Mouse (Mus musculus) retina, postnatal 1 day (tissue): ENCODE results near the gene Jazf1.
A peak's percentile ranks its signal among the peaks of the same experiment; 100 is the strongest.

Source experiments
- DNase-seq: peaks from one replicate; pipeline ENCODE4 v3.0.0-alpha.2; 2012

Gene Jazf1

GRCm38 (mm10) chr6:52954861-52955260 is 113.6 kb downstream of the Jazf1 start:
- no peak for DNase-seq

- no peak for DNase-seq
Measured at GRCm38 (mm10) chr6:52954441-52954840, 114.0 kb downstream of the Jazf1 start.

- DNase-seq = peak; percentile 63
Measured at GRCm38 (mm10) chr6:52952526-52952900, 115.9 kb downstream of the Jazf1 start.

DNA sequence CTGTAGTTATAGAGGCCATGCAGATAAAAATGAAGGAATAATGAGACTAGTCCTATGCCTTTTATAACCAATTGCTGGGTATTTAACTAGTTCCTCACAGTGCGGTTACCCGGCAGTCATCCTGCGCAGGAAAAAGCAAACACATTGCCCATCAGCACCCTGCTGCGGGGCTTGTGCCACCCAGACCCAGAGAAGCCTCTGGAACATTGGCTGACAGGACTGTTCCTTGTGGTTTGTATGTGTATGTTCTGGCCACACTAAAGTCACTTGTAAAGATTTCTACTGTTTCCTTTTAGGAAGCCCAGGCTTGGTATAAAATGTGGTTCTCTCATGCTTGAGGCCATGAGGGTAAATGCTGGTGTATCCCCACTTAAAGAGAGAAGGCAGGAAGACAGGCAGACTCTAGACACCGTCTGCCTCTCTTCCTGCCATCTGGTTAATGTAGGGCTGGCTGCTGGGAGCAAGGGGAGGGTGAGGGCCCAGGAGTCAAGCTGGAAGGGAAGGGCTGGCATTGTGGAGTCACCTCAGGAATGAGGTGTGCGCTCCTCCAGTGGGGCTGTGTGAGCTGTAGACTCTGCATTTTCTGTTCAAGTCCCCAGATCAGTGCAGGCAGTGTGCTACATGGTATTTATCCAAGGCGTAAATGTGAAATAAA is 116.4 kb downstream of the Jazf1 start:
- DNase-seq = peak; percentile 38

DNA sequence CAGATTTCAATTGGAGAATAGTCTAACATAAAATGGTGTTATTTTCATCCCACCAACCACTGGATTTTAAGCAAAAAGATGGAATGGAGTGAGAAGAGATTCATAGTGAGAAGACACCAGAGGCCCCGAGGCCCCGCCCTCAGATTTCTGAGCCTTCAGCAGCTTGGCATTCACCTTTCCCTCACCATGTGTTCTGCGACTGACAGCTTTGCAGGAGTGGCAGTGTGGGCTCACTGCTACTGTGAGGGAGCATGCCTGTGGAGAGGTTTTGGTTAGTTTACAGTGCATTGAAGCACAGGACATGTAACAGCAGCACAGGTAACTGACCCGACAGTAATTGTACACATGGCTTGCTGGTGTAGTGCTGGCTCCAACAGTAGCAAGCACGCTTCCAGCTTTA is 118.1 kb downstream of the Jazf1 start:
- DNase-seq = no peak

GRCm38 (mm10) chr6:52942534-52942933 is 125.9 kb downstream of the Jazf1 start:
- DNase-seq = no peak

DNA sequence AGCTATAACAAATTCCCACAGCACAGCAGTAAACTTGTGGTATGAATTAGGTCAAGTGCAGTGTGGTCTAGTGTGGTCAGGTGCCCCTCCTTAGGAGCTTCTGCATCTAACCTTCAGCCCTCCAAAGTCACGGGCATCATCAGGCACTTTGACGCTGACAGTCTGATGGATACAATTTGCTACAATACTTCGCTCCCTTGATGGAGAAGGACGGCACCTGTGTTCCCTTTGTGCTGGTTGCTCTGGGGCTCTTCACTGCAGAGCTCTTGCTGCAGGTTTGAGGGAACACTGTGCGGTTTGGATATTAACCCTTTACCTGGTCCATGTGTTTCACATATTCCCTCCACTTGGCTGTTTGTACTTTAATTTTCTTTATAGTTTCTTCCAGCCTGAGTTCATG is 126.3 kb downstream of the Jazf1 start:
- no peak for DNase-seq

- DNase-seq = no peak
Measured at GRCm38 (mm10) chr6:52937916-52938315, 130.5 kb downstream of the Jazf1 start.

GRCm38 (mm10) chr6:52936995-52937394 is 131.4 kb downstream of the Jazf1 start:
- DNase-seq = no peak

GRCm38 (mm10) chr6:52934021-52934420 is 134.4 kb downstream of the Jazf1 start:
- no peak for DNase-seq

DNA sequence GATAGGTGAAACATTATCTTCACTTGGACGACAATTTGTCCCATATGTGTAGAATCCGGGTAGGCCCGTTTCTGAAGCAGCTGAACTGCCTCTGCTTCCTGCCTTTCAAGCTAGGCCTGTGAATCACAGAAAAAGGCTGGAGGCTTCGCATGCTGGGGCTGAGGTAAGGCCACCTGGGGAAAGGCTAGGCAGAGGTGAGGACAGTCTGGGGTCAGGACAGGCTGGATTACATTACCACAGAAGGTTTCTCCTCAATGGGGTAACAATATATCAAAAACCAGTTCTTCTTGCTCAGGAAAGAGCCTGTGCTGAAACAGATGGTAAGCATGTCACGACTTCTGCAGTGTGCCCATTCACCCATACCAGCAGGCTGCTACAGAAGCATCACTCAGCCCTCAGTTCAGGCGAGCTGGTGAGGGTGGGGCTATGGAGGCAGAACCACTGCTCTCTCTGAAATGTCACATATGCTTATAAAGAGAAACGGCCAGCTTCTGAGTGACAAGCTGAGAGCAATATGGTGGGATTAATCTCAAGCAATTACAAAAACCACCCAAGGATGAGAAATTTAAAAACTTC is 135.7 kb downstream of the Jazf1 start:
- DNase-seq = no peak

DNA sequence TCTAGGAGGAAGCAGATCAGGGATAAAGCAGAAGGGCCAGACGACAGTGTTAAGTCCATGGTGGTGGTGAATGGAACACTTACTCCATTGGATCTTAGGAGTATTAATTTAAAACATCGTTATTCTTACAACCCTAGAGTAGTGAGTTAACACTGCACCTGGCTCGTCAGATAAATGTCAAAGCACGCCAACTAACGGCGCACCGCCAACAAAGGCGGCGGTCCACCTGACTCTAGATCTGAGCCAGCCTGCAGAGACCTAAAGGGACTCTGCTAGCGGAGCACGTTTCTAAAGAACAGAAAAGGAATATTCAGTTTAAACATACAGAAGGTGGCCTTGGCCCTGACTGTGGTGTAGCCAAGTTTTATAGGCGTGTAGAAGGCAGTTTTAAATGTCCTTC is 139.1 kb downstream of the Jazf1 start:
- no peak for DNase-seq

DNA sequence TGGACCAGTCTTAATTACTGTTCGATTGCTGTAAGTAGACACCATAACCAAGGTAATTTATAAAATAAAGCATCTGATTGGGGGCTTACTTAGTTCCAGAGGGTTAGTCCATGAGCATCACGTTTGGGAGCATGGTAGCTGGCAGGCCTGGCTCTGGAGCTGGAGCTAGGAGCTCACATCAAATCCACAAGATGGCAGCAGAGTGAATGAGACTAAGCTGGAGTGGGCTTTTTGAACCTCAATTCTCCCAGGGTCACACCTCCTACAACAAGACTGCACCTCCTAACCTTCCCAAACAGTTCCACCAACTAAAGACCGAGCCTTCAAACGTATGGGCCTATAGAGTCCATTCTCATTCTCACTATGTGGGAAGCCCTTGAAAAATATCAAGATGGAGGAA is 141.5 kb downstream of the Jazf1 start:
- DNase-seq = peak; percentile 49

GRCm38 (mm10) chr6:52925458-52926042 is 142.9 kb downstream of the Jazf1 start:
- no peak for DNase-seq

GRCm38 (mm10) chr6:52921248-52921647 is 147.2 kb downstream of the Jazf1 start:
- no peak for DNase-seq

DNA sequence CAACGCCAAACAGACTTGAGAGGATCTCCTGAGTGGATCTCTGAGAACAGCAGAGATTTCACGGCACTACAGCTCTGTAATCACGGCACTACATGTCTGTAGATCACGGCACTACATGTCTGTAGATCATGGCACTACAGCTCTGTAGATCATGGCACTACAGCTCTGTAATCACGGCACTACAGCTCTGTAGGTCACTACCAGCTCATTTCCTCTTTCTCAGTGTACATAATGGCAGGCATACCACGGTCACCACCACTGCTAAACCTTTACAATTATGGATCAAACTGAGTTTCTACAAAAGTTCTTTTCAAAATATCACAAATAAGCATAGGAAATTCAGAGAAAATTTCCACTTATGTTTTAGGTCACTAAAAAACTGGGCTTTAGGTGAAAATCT is 147.7 kb downstream of the Jazf1 start:
- DNase-seq = no peak

DNA sequence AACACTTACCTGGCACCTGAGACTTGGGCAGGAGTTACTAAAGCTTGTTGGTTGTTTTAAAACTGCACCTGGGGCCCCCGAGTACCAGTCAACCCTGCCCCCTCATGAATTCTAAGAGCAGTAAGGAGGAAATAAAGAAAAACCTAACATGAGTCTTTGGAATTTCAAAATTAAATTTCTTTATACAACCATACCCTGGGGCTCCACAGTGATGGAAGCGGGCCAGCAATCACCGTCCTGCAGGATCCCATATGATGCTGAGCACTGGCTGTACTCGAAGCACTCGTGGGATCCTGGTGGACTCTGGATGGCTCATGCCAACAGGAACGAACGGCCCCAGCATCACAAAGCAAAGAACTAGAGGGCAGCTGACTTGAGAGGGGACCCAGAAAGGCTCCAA is 149.0 kb downstream of the Jazf1 start:
- no peak for DNase-seq

DNA sequence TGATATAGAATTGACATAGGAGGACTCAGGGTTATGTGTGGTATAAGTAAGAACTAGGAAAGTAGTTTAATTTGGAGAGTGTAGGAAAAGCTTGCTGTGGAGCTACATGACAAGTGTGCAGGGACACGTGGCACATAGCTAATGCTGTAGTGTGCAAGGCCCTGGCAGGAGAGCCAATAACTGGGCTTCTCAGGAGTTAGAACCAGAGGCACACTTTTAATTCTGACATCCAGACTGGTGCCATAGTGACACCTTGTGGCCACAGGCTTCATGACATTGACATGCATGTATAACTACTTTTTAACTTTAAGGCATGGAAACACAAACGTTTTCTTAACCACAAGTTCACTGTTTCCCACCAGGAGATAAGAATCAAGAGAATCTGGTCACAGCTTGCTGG is 149.5 kb downstream of the Jazf1 start:
- DNase-seq = peak; percentile 85

DNA sequence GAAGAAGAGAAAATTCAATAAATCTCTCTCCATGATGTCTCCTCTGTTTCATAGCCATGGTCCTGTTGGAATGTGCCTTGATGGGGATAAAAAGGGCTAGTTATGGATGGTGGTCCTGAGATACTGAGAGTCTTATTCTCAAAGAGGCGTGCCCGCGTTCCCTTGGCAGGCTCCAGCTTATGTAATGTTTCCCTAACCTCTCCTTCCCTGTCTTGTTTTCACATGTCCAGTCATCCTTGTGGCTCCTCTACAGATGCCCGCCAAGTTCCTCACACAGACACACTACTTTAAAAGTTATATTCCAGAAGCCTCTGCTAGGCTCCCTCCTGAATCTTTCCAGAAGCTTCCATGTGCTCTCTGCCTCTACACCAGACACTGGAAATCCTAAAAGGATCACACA is 151.0 kb downstream of the Jazf1 start:
- no peak for DNase-seq

GRCm38 (mm10) chr6:52916836-52917376 is 151.5 kb downstream of the Jazf1 start:
- no peak for DNase-seq

GRCm38 (mm10) chr6:52914921-52915320 is 153.5 kb downstream of the Jazf1 start:
- no peak for DNase-seq

GRCm38 (mm10) chr6:52912143-52912918 is 156.1 kb downstream of the Jazf1 start:
- no peak for DNase-seq

DNA sequence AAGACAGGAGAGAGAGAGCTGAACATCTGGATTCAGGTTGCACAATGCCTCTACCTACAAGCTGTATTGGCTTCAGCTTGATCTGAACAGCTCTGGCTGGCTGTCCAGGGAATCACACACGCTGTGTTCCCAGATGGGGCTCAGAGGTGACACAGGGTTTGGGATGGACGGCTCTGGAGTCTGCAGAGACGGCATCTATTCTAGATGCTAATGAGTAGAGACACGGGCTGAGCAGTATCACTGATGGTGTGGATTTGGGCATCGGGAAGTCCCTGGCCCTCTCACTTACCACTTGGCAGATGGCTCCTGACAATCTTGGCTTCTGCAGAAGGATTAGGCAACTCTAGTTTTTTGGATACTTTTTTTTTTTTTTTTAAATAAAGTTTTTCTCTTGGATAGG is 161.6 kb downstream of the Jazf1 start:
- no peak for DNase-seq

DNA sequence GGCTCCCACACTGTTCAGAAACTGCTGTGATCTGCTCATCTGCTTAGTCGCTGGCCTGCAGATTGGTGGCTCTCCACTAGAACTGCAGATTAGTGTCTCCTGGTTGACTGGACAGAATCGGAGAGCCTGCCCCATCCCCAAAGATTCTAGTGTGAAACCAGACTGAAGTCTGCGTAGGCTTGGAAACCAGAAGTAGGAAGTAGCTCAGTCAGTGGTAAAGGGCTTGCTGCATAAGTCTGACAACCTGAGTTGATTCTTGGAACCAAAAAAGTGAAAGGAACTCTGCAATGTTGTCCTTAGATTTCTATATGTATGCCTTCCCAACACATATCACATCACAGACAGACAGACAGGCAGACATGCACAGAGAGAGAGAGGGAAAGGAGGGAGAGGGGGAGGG is 163.3 kb downstream of the Jazf1 start:
- no peak for DNase-seq
